Mouse (Mus musculus) frontal cortex, postnatal 14 days (tissue): Measurements from ENCODE around the gene Eif2b4.

Experiments
- DNase-seq, 2 experiments: peaks; one replicate each; pipeline ENCODE4 v3.0.0; 2022; ENCODE audit warnings: low spot score in 2 of 2

Gene Eif2b4

DNA sequence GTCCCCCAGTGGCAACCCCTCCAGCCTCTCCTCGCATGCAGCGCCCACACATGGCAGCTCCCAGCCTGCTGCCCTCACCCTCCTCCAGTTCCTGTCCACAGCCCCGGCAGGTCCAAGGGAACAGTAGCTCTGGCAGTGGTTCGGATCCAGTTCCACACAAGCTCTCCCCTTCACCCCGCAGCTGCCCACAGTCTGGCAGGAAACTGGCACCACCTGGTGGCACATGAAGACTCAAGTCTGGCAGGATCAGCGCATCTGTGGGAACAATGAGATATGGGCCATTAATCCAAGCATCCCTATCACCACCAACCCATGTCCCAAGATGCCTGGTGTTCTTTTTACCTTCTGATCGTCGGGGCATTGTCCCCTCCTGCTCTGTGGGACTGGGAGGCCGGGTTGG lies 6.7 kb upstream of the Eif2b4 start:
- DNase-seq: no peak

DNA sequence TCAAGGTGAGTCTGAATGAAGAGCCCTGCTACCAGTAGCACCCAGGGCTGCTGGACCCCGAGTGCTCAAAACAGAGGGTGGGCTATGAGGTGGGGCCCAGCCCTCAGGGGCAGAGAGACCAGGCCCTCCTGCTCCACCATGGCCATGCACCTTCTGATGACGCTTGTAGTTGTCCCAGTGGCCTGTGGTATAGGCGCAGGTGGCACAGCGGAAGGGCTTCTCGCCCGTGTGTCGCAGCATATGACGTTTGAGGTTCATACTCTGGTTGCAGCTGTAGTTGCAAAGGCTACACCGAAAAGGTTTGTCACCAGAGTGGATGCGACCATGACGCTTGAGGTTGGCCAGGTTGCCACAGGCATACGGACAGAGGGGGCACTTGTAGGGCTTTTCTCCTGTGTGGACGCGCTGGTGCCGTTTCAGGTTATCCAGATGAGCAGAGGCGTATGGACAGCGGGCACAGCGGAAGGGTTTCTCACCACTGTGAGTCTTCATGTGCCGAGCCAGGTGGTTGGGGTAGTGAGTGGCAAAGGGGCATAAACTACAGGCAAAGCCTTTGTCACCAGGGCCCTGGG lies 6.2 kb upstream of the Eif2b4 start:
- DNase-seq: no peak

DNA sequence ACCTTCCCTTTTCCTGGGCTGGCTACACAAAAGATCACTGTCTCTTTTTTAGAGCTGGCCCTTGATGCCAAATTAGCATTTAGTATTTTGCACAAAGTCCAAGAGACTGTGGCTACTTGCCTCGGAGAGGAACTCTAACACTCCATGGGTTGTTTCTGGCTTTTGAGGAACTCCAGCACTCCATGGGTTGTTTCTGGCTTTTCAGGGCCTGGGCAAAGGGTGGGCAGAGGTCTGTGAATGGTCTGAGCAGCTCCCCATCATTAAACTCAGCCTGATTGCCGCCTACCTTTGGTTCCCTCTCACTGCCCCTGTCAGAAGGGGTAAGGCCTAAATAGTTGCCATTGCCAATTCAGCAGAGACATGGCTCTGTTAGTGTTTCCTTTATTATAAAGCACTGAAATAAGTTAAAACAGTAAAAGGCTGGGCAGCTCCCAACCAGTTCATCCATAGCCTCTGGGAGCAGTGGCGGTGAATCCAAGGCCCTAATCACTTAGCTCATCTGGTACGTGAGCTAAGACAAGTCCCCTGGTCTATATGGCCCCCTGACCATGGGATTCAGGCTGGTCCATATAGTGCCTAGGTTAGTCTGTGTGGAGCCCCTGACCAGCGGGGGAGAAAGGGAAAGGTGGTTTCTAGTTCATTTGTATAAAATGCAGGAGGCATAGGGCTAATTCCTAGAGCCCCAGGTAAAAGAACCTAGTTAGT lies 5.5 kb upstream of the Eif2b4 start:
- DNase-seq: no peak

DNA sequence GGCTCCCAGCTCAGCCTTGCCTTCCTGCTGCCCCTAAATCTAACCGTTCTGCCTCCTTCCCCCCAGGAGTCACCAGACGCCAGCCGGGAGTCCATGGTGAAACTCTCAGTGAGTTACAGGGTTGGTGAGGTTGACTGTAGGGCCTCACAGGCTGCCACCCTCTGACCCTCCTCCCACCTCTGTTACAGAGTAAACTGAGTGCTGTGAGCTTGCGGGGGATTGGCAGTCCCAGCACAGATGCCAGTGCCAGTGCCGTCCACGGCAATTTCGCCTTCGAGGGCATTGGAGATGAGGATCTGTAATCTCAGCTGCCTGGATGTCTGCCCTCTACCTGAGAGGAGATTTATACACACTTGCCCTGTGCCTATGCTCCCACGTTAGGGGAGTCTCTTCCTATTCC lies 4.9 kb upstream of the Eif2b4 start:
- no peak for DNase-seq

DNA sequence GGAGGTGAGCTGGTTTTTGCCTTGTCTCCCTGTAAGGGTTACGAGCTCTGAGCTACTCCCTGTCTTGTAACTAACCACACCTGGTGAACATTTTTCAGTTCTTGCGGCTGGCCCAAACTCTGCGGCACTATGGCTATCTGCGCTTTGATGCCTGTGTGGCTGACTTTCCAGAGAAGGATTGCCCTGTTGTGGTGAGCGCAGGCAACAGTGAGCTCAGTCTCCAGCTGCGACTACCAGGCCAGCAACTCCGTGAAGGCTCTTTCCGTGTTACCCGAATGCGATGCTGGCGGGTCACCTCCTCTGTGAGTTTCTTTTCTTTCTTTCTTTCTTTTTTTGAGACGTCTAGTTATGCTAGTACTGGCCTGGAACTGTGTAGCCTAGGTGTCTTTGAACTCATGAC lies 3.8 kb upstream of the Eif2b4 start:
- DNase-seq: no peak

DNA sequence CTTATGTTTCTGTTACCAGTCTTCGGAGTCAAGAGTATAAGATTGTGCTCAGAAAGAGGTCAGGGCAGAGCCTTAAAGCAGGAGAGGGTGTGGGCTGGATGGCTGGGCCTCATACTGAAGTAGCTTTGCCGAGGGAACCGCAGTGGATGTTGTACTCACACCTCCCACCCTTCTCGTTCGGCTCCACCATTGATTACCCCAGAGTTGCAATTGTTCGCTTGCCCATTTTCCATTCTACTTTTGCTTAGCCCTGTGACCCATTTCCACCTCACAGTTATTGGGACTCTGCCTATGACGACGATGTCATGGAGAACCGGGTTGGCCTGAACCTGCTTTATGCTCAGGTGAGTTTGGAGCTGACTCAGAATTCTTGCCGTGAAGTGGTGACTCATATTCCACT lies 3.0 kb upstream of the Eif2b4 start:
- no peak for DNase-seq

DNA sequence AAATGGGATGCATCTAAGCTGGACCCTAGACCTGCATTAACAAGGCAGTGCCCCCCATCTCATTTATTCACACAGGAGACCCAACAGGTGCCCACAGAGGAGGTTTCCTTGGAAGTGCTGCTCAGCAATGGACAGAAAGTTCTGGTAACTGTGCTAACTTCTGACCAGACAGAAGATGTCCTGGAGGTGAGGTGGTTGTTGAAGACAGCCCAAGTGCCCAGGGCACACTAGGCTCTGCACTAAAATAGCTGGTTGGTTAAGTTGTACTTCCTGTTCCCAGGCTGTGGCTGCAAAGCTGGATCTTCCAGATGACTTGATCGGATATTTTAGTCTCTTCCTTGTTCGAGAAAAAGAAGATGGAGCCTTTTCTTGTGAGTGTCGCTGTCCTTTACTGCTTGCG lies 2.4 kb upstream of the Eif2b4 start:
- DNase-seq: no peak

DNA sequence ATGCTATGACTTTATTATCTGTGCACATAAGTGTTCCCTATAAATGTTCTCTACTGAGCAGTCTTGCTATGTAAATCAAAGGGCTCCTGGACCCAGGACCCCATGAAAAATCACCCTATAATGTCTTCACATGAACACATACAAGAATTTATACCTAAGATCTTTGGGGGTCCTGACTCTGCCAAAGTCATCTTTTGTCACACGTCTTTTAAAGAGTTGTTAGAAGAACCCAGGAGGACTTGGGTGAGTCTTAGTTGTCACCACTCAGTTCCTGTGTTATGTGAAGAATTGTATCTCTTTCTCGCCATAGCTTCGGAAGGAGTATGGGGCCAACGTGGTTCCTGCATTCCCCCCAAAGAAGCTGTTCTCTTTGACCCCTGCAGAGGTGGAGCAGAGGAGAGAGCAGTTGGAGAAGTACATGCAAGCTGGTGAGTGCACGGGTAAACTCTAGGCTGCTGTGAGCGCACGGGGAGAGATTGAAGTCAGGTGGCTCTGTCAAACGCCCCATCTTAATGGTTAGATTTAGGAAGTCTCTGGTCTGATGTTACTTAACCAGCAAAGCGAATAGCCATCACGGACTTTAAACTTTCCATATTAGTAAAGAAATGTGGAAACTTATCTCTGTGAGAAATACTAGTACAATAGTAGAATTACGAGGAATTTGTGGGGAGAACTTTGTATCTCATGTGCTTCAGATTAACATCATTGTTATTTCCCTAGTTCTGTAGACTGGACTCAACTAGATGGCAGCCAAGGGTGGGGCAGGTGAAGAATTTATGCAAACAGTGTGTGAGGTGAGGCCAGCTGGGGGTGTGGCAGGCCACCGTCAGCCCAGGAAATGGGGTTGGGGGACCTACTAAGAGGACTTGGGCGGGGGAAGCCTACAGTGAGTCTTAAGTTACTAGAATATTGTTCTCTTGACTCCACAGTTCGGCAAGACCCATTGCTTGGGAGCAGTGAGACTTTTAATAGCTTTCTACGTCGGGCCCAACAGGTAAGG lies 1.6 kb upstream of the Eif2b4 start:
- no peak for DNase-seq

DNA sequence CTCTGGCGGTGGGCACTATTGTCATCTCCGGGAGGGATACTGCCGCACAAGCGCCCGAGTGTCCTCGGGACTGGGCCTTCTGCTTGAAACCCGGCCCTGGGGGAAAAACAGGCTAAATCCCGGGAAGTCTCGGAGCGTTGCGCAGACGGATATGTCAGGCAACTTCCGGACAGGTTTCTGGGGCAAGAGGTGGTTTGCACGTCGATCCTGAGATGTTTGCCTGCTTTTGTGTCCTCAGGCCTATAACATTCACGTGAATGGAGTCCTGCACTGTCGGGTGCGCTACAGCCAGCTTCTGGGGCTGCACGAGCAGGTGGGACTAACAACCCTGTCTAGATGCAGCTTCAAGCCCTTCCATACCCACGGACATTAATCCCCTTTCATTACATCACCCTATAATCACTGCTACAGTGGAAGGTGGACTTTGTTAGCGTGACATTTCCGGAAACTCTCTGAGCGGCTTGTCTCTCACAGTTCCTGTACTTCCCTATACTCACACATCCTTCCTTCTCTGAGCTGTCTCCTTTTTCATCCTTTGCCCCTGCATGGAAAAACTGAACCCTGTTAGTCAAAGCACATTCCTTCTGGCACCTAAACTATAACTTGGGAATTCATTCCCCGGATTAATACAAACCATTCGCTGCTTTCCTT lies 526 bp upstream of the Eif2b4 start:
- no peak for DNase-seq

DNA sequence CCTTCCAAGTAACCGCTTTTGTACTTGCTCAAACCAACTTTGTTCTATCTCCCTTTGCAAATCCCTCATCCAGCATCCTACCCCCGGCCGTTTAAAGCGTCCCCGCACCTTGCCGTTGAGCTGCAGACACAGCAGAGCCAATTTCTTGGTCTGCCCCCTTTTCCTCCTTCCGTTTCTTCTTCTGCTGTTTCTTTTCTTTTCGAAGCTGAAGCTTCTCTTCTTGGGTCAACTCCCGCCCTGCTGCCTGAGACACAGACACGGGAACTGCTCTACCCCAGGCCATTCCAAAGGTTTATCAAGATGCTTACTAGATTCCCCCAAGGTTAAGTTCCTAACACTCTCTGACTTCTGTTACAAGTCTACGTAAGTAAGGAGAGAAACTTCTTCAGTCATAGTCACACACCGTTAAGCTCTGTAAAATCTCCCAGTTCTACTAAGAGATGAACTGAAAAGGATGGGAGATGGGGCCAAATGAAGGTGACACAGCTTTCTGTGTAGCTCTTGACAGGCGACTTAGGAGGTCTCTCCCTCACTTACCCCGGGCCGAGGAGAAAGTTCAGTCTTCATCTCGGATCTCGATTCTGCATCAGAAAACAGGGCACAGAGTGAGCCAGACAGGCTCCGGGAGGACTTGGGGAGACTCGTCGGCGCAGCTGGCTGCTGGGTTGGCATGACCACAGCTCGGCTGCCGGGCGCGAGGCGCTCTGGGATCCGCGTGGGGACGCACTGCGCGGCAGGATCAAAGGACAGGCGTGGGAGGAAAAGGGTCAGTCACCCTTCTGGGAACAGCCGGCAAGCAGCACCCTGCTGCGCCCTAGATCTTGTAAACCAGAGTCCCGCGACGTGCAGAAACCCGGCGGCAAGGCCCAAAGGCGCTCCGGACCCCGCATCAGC lies 938 bp downstream of the Eif2b4 start:
- DNase-seq: no peak

DNA sequence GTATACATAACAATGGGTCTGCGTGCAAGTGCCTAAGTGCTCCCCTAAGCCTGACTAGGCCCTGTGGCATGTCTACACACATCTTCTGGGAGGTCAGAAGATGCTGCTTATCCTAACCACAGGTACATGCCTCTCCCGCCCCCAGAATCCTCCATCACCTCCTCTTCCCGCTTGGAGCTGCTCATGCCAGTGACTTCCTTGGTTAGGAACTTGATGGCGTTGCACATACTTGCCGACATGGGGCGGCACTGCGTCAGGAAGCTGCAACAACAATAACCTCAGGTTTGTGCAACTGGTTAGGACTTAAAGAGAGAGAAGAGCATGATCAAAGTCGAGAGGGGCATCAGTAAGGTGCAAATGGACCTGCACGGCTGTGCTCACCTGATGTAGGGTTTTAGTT lies 3.0 kb downstream of the Eif2b4 start:
- no peak for DNase-seq

DNA sequence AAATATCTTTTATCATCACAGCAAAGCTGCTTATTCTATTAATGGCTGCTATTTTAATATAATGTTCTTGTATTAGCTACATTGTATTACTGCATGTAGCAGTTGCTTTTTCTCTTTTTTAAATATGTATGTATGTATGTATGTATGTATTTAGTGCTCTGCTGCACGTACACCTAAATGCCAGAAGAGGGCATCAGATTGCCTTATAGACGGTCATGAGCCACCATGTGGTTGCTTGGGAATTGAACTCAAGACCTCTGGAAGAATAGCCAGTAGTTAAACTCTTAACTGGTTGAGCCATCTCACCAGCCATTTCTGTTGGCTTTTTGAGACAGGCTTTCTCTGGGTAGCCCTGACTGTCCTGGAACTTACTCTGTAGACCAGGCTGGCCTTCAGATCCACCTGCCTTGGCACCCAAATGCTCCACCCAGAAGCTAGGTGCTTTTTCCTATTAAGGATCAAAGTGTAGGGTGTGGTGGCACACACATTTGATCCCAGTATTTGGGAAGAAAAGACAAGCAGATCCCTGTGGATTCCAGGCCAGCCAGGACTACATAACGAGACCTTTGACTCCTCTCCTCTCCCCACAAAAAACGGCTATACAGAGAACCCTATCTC lies 4.9 kb downstream of the Eif2b4 start:
- DNase-seq: no peak

DNA sequence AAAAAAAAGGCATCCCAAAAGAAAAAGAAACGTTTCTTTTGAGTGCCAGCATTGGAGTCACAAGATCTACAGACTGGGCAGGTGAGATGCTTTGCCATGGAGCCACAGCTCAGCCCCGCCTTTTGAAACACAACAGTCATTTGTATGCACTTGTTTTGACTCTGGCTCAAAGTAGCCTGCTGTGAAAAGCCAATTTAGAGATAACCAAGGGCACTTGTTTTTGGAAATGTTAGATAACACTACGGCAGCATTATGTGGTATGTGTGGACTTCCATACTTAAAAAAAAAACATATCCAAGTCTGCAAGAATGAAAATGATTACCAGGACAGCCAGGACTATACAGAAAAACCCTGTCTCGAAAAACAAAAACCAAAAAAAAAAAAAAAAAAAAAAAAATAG lies 9.6 kb downstream of the Eif2b4 start:
- DNase-seq: no peak

DNA sequence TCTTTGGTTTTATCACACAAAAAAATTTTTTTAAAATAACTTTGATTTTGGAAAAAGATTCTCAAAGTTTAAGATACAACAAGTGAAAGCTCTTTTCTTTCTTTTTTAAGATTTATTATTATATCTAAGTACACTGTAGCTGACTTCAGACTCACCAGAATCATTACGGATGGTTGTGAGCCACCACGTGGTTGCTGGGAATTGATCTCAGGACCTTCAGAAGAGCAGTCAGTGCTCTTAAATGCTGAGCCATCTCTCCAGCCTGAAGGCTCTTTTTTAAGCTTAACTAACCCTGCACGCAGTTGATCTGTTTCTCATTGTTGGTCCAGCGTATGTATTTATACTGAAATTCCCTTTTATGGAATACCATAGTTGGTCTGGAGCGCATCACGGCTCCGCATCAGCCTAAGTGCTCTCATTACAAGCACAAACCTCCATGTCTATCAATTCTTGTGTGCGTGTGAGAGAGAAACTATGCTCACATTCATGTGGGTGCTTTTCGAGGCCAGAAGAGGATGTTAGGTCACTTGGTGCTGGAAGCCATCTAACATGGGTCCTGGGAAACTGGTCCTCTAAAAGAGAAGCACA lies 12.0 kb downstream of the Eif2b4 start:
- no peak for DNase-seq

DNA sequence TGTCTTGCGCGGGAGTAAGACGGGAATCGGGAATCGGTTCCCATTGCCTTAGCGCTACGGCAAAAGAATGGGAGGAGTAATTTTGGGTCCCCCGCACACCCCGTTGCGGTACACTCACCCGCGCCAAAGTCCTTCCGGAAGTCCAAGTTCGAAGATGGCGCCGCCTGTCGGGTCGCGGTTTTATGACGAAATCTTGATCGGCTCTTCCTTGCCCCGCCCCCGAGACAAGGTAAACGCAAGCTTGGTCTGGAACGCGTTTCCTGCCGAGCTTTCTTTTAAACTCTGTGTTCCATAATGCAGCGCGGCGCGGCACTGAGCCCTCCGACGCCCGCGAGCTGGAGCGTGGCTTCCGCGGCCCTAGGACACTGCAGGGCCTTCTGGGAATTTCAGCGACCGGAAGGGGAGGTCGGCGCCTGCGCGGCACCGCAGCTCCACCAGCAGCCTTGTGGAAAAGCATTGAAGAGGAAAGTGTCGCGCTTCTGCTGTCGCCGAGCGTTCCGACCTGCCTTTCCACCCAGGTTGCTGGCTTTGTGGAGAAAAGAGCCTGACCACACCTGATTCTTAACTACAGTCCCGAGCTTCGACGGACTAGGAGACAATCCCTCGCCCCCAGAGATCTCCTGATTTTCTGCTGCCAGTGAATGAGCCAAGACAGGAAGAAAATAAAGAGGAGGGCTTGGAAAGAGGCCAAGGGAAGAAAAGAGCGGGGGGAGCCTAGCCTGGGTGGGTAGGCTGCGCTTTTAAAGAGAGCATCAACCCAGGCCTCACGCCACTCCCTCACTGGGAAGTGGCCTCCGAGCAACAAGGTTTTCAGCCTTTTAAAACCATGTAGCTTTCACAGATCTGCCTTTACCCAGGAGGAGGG lies 13.2 kb downstream of the Eif2b4 start, which contains the start of the genes Gm29609 and Gtf3c2:
Gm29609 (minus strand) TSS at position 146 of the 865 bp plus-strand sequence.
Gtf3c2 (minus strand) TSS at position 379 of the 865 bp plus-strand sequence.
- DNase-seq: peak; percentile 94 to 95

DNA sequence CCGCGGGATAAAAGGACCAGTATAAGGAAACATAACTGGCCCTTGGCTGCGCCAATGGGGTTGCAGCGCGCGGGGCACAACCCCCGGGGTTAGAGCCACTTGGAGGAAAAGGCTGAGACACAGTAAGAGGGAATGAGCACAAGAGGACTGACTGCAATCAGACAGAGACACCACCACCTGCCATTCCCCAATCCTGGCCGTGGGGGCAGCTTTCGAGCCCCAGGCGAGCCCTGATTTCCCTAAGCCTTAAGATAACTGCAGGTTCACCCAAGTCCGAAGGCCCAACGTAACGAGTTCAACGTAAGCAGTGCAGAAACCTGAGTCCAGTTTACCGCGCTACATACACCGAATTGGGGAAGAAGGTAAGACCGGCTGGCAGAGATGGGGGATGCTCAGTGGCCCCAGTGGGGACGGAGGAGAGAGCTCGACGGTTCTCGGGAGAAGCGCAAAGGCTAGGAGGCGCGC lies 13.9 kb downstream of the Eif2b4 start:
- DNase-seq: peak in 1 of 2 experiments; percentile 37

DNA sequence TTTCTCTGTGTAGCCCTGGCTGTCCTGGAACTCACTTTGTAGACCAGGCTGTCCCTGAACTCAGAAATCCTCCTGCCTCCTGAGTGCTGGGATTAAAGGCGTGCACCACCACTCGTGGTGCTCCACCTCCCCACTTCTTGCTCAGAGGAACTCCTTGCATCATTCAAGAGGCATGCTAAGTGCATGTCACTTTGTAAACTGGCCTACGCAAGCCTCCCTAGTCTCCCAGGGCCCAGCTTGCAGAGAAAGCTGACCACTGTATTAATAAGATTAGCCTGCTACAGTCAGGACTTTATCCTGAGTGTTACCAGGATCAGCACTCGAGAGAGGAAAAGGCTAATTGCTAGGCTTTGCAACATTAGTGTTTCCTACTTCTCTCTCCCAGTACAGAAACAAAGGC lies 24.6 kb downstream of the Eif2b4 start:
- DNase-seq: no peak

DNA sequence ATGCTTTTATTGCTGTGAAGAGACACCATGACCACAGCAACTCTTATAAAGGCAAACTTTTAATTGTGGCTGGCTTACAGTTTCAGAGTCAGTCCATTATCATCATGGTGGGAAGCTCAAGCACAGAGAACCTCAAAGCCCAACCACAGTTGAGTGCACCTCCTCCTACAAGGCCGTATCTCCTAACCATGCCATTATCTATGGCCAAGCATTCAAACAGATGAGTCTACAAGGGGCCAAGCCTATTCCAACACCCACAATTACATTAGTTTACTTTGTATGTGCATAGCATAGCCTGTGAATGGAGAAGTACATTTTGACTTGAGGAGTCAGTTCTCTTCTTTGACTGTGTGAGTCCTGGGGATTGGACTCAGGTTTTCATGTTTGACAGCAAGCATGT lies 28.4 kb downstream of the Eif2b4 start:
- no peak for DNase-seq

DNA sequence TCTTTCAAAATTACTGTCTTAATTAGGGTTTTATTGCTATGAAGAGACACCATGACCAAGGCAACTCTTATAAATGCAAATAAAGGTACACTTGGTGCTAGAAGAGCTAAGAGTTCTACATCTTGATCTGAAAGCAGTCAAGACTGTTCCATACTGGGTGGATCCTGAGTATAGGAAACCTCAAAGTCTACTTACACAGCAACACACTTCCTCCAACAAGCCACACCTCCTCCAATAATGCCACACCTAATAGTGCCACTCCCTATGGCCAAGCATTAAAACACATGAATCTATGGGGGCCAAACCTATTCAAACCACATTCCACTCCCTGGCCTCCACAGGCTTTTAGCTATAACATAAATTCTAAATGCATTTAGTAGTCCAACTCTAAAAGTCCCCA lies 30.8 kb downstream of the Eif2b4 start:
- no peak for DNase-seq
